Mouse (Mus musculus): Measurements from ENCODE around the gene Necab2. TPM values are rescaled to one million over a fixed set of nuclear protein-coding genes. Genes with fewer than 3 reads are reported as not detected.

Gene Necab2
- polyA plus RNA-seq, 1 experiment from 2014 or later = 41.7 TPM

DNA sequence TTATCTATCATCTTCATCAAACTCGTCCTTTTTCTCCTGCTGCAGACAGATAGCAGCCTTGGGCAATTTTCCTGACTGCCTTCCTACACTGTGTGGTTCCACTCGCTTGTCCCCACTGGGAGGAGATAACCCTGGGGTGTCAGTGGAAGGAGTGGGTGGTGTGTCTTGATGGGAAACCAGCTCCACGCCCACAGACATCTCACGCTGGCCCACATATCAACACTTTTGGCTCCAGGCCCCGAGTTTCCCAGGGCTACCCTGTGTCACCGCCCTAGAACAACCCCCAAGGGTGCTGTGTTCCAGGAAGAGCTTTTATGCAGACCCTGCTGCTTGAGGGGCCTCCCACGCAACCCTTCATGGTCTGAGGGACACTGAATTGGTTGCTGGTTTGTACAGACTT lies 17.2 kb downstream of the Necab2 start:
- Histone ChIP-seq H3K4me1 (replicated peaks) (peaks cover 72% of the 10 kb centered on the region), H3K4me3 (no peak overlapping the region), H3K4me2 (no peak overlapping the region), H3K9me3 (no peaks in the 10 kb centered on the region), H3K36me3 (no peaks in the 10 kb centered on the region), H3K9ac (no peak overlapping the region), H3K27me3 (peaks cover 28% of the 10 kb centered on the region), H3K27ac (replicated peaks) (no peak overlapping the region)
- 42% methylated on average over 7 of the region's 7 CpGs for WGBS
- ATAC-seq (ENCODE audit: low read depth) = no peak

DNA sequence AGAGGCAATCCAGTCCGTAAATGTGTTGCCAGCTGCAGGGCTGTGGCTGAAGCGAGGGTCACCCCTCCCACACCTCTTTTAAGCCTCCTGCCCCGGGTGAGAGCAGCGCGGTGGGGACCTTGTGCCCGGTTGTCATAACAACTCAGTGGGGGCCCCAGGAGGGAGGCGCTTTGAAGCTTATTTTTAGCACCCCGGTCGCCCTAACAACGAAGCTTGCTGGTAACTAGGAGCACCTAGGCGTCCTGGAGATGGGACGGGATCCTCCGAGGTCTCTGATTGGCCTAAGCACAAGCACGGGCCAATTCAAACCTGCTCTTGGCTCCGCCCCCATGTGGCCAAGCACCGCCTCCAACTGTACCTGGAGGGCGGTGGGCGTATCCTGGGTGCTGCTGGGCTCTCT lies 19.6 kb downstream of the Necab2 start:
- peaks cover 51% of the 10 kb centered on the region for H3K4me1 ChIP-seq (replicated peaks)
- H3K27me3 ChIP-seq = peaks cover 28% of the 10 kb centered on the region
- peak overlapping the region; percentile 29 for H3K27ac ChIP-seq (replicated peaks)
- no peaks in the 10 kb centered on the region for H3K9me3 ChIP-seq
- H3K36me3 ChIP-seq = no peaks in the 10 kb centered on the region
- 3% methylated on average over 18 of the region's 18 CpGs for WGBS
- H3K9ac ChIP-seq = 0 out of 2 replicates have a peak overlapping the region, but pooled peaks have one; percentile 31
- H3K4me3 ChIP-seq = no peak overlapping the region
- peak overlapping the region; percentile 38 for H3K4me2 ChIP-seq
- ATAC-seq (ENCODE audit: low read depth) = peak; percentile 29; the same call in 1 of the 2 replicates

DNA sequence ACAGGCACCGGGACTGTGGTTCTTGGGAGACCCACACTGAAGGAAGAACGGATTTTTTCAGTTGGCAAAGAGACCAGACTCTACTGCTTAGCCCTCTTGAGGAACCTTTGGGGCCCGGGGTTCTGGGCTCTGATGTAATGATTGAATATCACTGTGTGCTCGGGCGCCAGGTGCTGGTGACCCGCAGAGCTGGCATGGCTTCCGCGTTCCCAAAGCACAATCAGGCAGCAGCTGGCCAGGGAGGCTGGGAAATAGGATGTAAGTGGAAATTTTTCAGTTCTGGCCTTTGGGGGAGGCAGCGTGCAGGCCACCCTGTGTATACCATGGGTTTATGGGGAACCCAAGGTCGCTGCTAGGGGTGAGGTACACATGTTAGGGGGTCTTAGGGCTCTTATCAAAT lies 20.3 kb downstream of the Necab2 start:
- H3K36me3 ChIP-seq = no peaks in the 10 kb centered on the region
- ATAC-seq (ENCODE audit: low read depth) = no peak
- H3K4me1 ChIP-seq (replicated peaks) = peaks cover 44% of the 10 kb centered on the region
- H3K27ac ChIP-seq (replicated peaks) = peak overlapping the region; percentile 29
- H3K4me2 ChIP-seq = no peak overlapping the region
- H3K9me3 ChIP-seq = no peaks in the 10 kb centered on the region
- H3K27me3 ChIP-seq = peaks cover 28% of the 10 kb centered on the region
- no peak overlapping the region for H3K4me3 ChIP-seq
- 0 out of 2 replicates have a peak overlapping the region, but pooled peaks have one; percentile 31 for H3K9ac ChIP-seq
- WGBS = 53% methylated on average over 10 of the region's 10 CpGs

DNA sequence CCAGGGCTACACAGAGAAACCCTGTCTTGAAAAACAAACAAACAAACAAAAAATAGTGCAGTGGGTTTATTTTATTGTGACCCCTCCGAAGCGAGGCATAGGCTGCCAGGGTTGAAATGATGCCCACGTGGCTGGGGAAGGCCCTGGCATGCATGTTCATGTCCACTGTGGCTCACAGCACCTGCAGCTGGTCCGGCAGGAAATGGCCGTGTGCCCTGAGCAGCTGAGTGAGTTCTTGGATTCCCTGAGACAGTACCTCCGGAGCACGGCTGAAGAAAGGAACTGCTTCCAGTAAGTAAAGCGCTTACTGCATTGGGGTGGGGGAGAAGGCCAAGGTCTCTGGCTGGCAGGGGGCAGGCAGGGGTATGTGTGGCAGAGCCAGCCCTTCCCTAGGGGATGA lies 21.6 kb downstream of the Necab2 start:
- H3K4me3 ChIP-seq = no peak overlapping the region
- no peaks in the 10 kb centered on the region for H3K36me3 ChIP-seq
- H3K4me2 ChIP-seq = no peak overlapping the region
- WGBS = 91% methylated on average over 8 of the region's 8 CpGs
- no peaks in the 10 kb centered on the region for H3K9me3 ChIP-seq
- H3K27ac ChIP-seq (replicated peaks) = no peak overlapping the region
- ATAC-seq (ENCODE audit: low read depth) = no peak
- H3K9ac ChIP-seq = no peak overlapping the region
- peaks cover 42% of the 10 kb centered on the region for H3K4me1 ChIP-seq (replicated peaks)
- peaks cover 20% of the 10 kb centered on the region for H3K27me3 ChIP-seq

DNA sequence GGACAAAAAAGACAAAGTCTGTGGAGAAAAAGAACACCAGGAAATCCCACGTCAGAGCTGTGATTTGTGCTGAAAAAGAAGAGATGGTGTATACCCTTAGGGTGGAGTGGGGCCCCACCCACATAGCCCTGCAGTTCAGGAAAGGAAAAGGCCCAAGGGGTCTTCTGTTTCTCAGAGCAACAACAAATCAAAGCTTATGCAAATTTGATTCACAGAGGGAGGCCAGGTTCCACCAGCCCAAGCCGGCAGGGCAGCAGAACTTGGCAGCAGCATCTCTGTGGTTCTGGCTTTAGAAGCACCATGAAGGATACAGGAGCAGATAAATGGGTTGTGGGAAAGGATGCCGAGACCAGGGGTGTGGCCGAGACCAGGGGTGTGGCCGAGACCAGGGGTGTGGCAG lies 32.2 kb downstream of the Necab2 start:
- no peak overlapping the region for H3K27ac ChIP-seq (replicated peaks)
- H3K9me3 ChIP-seq = no peaks in the 10 kb centered on the region
- ATAC-seq (ENCODE audit: low read depth) = no peak
- H3K4me1 ChIP-seq (replicated peaks) = 0 out of 2 replicates have a peak, but pooled peaks cover 5% of the 10 kb centered on the region
- H3K36me3 ChIP-seq = no peaks in the 10 kb centered on the region
- no peaks in the 10 kb centered on the region for H3K27me3 ChIP-seq
- H3K9ac ChIP-seq = no peak overlapping the region
- WGBS = 26% methylated on average over 5 of the region's 5 CpGs
- no peak overlapping the region for H3K4me3 ChIP-seq
- no peak overlapping the region for H3K4me2 ChIP-seq

DNA sequence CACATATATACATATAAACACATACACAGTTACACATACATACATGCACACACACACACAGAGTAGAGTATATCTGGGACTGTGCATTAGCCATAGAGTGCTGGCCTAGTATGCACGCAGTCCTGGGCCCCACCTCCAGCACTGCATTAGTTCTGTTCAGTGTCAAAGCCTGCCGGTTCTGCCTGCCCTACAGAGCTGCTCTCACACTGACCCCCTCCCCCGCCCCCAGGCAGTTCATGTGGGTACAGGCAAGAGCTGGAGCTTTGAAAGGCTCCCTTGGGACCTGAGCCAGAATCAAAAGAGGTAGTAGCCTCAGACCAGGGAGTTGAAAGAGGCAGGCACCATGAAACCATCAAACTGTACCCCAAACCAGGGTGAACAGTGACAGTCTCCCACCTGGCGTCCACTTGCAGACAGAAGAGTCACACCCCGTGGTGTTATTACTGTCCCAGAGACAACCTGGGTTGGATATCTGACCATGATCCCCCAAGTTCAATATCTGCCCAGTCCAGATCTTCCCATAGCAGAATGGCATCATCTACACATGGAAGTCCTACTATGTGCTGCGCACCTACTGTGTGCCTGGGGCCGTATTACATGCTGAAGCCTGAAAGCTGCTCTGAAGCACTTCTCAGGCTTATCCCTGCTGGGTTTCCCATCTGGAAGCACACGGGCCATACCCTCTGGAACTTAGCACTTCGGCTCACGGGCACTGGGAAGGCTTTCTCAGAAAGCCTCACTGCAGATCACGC lies 37.8 kb downstream of the Necab2 start:
- no peak overlapping the region for H3K27ac ChIP-seq (replicated peaks)
- no peaks in the 10 kb centered on the region for H3K9me3 ChIP-seq
- H3K36me3 ChIP-seq = no peaks in the 10 kb centered on the region
- no peak overlapping the region for H3K4me3 ChIP-seq
- no peaks in the 10 kb centered on the region for H3K27me3 ChIP-seq
- no peak overlapping the region for H3K4me2 ChIP-seq
- peaks cover 5% of the 10 kb centered on the region; the same call in 1 of the 2 replicates for H3K4me1 ChIP-seq (replicated peaks)
- 78% methylated on average over 11 of the region's 11 CpGs for WGBS
- peak; percentile 61; the same call in 1 of the 2 replicates for ATAC-seq (ENCODE audit: low read depth)
- no peak overlapping the region for H3K9ac ChIP-seq

DNA sequence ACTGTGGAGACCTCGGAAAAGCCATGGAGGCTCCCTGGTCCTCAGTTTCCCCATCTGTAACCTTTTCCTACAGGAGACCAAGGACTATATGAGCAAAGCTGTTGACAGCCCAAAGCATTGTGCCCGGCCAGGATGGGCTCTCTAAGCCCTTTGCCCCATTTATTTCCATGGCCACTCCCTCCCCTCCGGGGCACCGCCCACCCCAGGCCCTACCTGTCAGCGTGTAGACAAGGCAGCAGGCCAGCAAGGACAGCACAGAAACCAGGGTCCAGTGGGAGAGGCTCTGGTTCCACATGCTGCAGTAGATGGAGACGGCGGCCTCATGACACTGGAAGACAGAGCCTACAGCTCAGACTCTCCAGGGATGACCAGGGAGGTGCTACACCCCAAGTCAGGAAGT lies 40.6 kb downstream of the Necab2 start:
- 0 out of 2 replicates have a peak, but pooled peaks cover 2% of the 10 kb centered on the region for H3K27me3 ChIP-seq
- H3K4me1 ChIP-seq (replicated peaks) = peaks cover 19% of the 10 kb centered on the region
- no peak overlapping the region for H3K27ac ChIP-seq (replicated peaks)
- no peak overlapping the region for H3K4me3 ChIP-seq
- H3K4me2 ChIP-seq = no peak overlapping the region
- H3K9ac ChIP-seq = no peak overlapping the region
- no peaks in the 10 kb centered on the region for H3K36me3 ChIP-seq
- ATAC-seq (ENCODE audit: low read depth) = no peak
- no peaks in the 10 kb centered on the region for H3K9me3 ChIP-seq
- WGBS = 77% methylated on average over 7 of the region's 7 CpGs

DNA sequence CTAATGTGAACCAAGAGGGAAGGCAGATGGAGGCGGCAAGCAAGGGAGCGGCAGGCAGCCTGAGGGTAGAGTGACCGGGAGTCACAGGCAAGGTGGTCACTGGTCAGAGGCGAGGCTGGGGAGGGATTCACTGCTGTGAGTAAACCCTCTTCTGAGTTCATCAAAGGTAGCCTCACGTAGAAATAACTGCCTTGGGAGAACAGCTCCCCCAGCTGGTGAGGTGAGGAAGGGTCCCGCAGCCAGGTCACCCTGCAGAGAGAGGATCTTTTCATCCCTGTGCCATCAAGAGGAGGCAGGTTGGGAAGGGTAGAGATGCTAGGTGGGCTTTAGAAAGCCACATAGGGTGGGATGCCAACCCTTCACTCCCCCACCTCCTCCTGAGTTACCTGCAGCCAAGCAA lies 50.3 kb downstream of the Necab2 start:
- WGBS = 32% methylated on average over 6 of the region's 6 CpGs
- ATAC-seq (ENCODE audit: low read depth) = no peak
- Histone ChIP-seq H3K4me2 (no peak overlapping the region), H3K9ac (no peak overlapping the region), H3K4me3 (no peak overlapping the region), H3K27me3 (peaks cover 7% of the 10 kb centered on the region; the same call in 1 of the 2 replicates), H3K4me1 (replicated peaks) (peaks cover 1% of the 10 kb centered on the region; the same call in 1 of the 2 replicates), H3K27ac (replicated peaks) (no peak overlapping the region), H3K9me3 (no peaks in the 10 kb centered on the region), H3K36me3 (no peaks in the 10 kb centered on the region)

DNA sequence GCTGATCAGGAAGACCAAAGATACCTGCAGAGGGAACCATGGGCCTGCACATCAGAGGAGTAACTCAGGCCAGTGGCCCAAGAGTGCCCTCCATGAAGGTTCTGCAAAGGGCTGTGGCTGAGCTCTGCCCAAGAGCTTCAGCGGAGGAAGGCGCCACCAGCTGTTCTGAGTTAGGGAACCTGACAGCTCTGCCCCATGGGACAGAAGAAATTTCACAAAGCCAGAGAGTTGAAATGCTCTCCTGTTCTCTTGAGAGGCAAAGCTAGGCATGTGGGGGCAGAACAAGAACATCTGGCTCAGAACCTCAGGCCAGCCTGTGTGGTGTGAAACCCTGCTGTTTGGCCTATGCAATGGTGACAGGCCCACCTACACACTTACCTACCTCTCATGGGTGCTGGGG lies 53.3 kb downstream of the Necab2 start:
- ATAC-seq (ENCODE audit: low read depth) = no peak
- H3K27ac ChIP-seq (replicated peaks) = no peak overlapping the region
- no peaks in the 10 kb centered on the region for H3K27me3 ChIP-seq
- no peaks in the 10 kb centered on the region for H3K9me3 ChIP-seq
- WGBS = 87% methylated on average over 2 of the region's 2 CpGs
- no peak overlapping the region for H3K4me3 ChIP-seq
- H3K4me1 ChIP-seq (replicated peaks) = peaks cover 8% of the 10 kb centered on the region
- no peak overlapping the region for H3K4me2 ChIP-seq
- peaks cover 3% of the 10 kb centered on the region; the same call in 1 of the 2 replicates for H3K36me3 ChIP-seq
- no peak overlapping the region for H3K9ac ChIP-seq

DNA sequence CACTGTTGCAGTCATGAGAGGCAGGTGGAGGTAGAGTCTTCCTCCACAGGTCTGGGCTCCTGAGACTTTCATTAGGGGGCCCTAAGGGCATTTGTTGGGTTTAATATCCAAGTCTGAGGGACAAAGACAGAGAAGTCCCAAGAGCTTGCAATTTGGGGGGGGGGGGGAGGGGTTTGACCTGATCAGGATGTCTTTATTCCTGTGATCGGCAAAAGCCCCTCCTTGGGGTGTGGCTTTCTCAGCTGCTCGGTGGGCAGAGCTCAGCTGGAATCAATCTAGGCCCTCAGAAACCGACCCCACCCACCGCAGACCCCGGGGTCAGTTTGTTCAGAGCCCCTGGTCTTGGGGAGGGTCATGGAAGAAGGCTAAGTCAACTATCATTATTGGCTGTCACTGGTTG lies 55.1 kb downstream of the Necab2 start, which contains the start of gene Slc38a8:
Gene Slc38a8, minus strand, starts transcription at position 101 of the 400 bp plus-strand sequence.
- H3K4me2 ChIP-seq = no peak within 1 kb of the TSS
- WGBS = 54% methylated on average over 5 of the region's 5 CpGs
- H3K9ac ChIP-seq = no peak within 1 kb of the TSS
- H3K4me3 ChIP-seq = no peak within 1 kb of the TSS
- H3K36me3 ChIP-seq = peaks cover 15% of the 10 kb centered on the region
- H3K4me1 ChIP-seq (replicated peaks) = peaks cover 17% of the 10 kb centered on the region
- ATAC-seq (ENCODE audit: low read depth) = no peak
- H3K27ac ChIP-seq (replicated peaks) = no peak within 1 kb of the TSS
- no peaks in the 10 kb centered on the region for H3K27me3 ChIP-seq
- no peaks in the 10 kb centered on the region for H3K9me3 ChIP-seq

DNA sequence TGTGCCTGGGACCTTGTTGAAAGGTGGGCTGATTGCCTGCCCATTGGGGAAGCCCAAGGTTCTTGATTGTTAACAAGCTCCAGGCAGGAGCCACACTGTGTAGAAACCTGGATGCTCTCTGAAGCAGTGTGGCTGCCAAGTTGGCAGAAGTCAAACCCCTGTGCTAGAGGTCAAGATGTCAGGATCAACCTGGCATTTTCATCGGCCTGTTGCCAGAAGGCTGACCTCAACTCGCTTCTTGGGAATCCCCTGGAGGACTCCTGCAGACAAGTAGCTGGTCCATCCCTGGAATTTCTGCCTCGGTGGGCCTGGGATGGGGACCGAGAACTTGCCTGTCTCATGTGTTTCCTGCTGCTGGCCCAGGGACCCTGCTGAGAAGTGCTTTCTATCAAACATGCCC lies 55.6 kb downstream of the Necab2 start:
- Histone ChIP-seq H3K36me3 (peaks cover 18% of the 10 kb centered on the region), H3K27me3 (no peaks in the 10 kb centered on the region), H3K4me1 (replicated peaks) (peaks cover 17% of the 10 kb centered on the region), H3K4me3 (no peak overlapping the region), H3K9ac (no peak overlapping the region), H3K9me3 (no peaks in the 10 kb centered on the region), H3K27ac (replicated peaks) (no peak overlapping the region), H3K4me2 (no peak overlapping the region)
- no peak for ATAC-seq (ENCODE audit: low read depth)
- 70% methylated on average over 4 of the region's 4 CpGs for WGBS

DNA sequence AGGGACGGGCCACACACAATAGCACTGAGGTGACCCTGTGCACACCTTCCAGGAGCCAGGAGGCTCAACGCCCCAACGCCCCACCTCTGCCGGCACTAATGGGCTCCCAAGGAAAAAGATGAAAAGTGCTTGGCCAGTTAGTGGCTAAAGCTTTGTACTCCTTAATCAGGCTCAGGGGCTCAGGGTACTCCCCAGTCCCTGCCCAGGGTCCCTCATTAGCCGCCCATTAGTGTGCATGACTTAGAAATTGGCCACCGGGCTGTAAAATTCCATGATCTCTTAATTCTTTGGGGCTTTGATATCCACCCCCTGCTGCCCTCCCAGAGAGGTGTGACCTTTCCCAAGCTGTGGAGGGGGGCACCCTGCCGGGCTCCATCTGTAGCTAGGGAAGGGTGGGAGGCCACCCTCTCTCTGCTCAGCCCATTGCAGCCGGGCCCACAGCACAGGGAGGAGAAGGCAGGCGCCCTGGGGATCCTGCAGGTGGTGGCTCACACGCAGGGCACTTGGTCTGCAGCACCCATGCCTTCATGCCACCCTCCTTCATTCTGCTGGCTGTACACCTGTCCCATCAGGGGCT lies 56.8 kb downstream of the Necab2 start:
- Histone ChIP-seq H3K4me2 (no peak overlapping the region), H3K9me3 (no peaks in the 10 kb centered on the region), H3K9ac (no peak overlapping the region), H3K4me3 (no peak overlapping the region), H3K27me3 (no peaks in the 10 kb centered on the region), H3K4me1 (replicated peaks) (peaks cover 17% of the 10 kb centered on the region), H3K36me3 (peaks cover 29% of the 10 kb centered on the region), H3K27ac (replicated peaks) (no peak overlapping the region)
- WGBS = 21% methylated on average over 10 of the region's 10 CpGs
- ATAC-seq (ENCODE audit: low read depth) = no peak
